Mouse (Mus musculus) heart, embryonic 16.5 days (tissue): Measurements from ENCODE around the gene Hmg20a. TPM values are rescaled to one million over a fixed set of nuclear protein-coding genes. Genes with fewer than 3 reads are reported as not detected.

ENCODE experiments used
- ATAC-seq: fragments of 200-750 bp; cut with Nextera tagmentation; replicated peaks from 2 replicates; pipeline ENCODE4 v1.8.0; 2017; ENCODE audit warnings: moderate number of reproducible peaks; ENCODE audit not compliant: insufficient read depth, low FRiP score; ENCODE audit errors: extremely low read depth
- H3K27ac ChIP-seq: fragments of 300-500 bp; sonication (generic); 2 replicates; pipeline ENCODE4 v1.5.1; 2014; ENCODE audit warnings: mild to moderate bottlenecking, low read length, control low read depth, moderate library complexity
- H3K27me3 ChIP-seq: fragments of 300-500 bp; sonication (generic); 2 replicates; pipeline ENCODE4 v1.6.1; 2014; ENCODE audit warnings: low read length, mixed read lengths; ENCODE audit not compliant: control insufficient read depth, insufficient read depth
- H3K36me3 ChIP-seq: fragments of 300-500 bp; sonication (generic); 2 replicates; pipeline ENCODE4 v1.6.1; 2014; ENCODE audit not compliant: control insufficient read depth, insufficient read depth
- H3K4me1 ChIP-seq: fragments of 300-500 bp; sonication (generic); 2 replicates; pipeline ENCODE4 v1.6.1; 2014; ENCODE audit warnings: low read length, mixed read lengths; ENCODE audit not compliant: control insufficient read depth, insufficient read depth
- H3K4me2 ChIP-seq: fragments of 300-500 bp; sonication (generic); 2 replicates; pipeline ENCODE4 v1.6.1; 2014; ENCODE audit warnings: low read depth, mild to moderate bottlenecking, control low read depth, low read length
- H3K4me3 ChIP-seq: fragments of 300-500 bp; sonication (generic); 2 replicates; pipeline ENCODE4 v1.5.1; 2014; ENCODE audit warnings: mild to moderate bottlenecking, control low read depth, low read length
- H3K9ac ChIP-seq: fragments of 300-500 bp; sonication (generic); 2 replicates; pipeline ENCODE4 v1.6.1; 2014; ENCODE audit warnings: low read length, control low read depth
- H3K9me3 ChIP-seq: fragments of 300-500 bp; sonication (generic); replicated peaks from 2 replicates; pipeline ENCODE4 v1.6.1; 2016; ENCODE audit warnings: low read length; ENCODE audit not compliant: control insufficient read depth
- WGBS: fragments of 180-500 bp; shearing (Covaris S2); extraction: QIAGEN DNeasy Blood & Tissue Kit; methylation state at CpG from one replicate; pipeline ENCODE4 v1.1.7; 2014; 5-methylcytosine and 5-hydroxymethylcytosine counted together
- polyA plus RNA-seq: library from polyadenylated mRNA; unstranded; fragments of >200 nt; fragmentation: Nextera tagmentation; extraction: Ambion mirVana; gene quantifications from 2 replicates; pipeline ENCODE4 v1.2.1, GENCODE M21; 2015

Gene Hmg20a
- polyA plus RNA-seq, 1 experiment from 2014 or later = 54.1 TPM

- Histone ChIP-seq H3K27ac (no peak overlapping the region), H3K4me1 (peaks cover 17% of the 10 kb centered on the region), H3K4me2 (no peak overlapping the region), H3K27me3 (no peaks in the 10 kb centered on the region), H3K4me3 (no peak overlapping the region), H3K9ac (no peak overlapping the region), H3K9me3 (no peaks in the 10 kb centered on the region), H3K36me3 (no peaks in the 10 kb centered on the region)
- ATAC-seq = 0 out of 2 replicates have a peak, but pooled peaks have one; percentile 19
- 73% methylated on average over 3 of the region's 3 CpGs for WGBS
Observed at GRCm38 (mm10) chr9:56516219-56516618, 97.8 kb downstream of the Hmg20a start.

GRCm38 (mm10) chr9:56516692-56517263, 98.4 kb downstream of the Hmg20a start:
- Histone ChIP-seq H3K27ac (peak overlapping the region; percentile 65), H3K36me3 (no peaks in the 10 kb centered on the region), H3K4me2 (no peak overlapping the region), H3K4me1 (peaks cover 17% of the 10 kb centered on the region), H3K27me3 (no peaks in the 10 kb centered on the region), H3K4me3 (no peak overlapping the region), H3K9ac (peak overlapping the region; percentile 42; the same call in 1 of the 2 replicates), H3K9me3 (no peaks in the 10 kb centered on the region)
- peak; percentile 79 for ATAC-seq
- WGBS = 44% methylated on average over 4 of the region's 4 CpGs

- H3K27me3 ChIP-seq = no peaks in the 10 kb centered on the region
- no peaks in the 10 kb centered on the region for H3K36me3 ChIP-seq
- H3K4me2 ChIP-seq = no peak overlapping the region
- ATAC-seq = no peak
- H3K4me1 ChIP-seq = no peaks in the 10 kb centered on the region; the same call in 1 of the 2 replicates
- WGBS = 55% methylated on average over 10 of the region's 10 CpGs
- H3K9me3 ChIP-seq = no peaks in the 10 kb centered on the region
- no peak overlapping the region for H3K4me3 ChIP-seq
- no peak overlapping the region for H3K27ac ChIP-seq
- no peak overlapping the region for H3K9ac ChIP-seq
Observed at GRCm38 (mm10) chr9:56522281-56522680, 103.9 kb downstream of the Hmg20a start.

DNA sequence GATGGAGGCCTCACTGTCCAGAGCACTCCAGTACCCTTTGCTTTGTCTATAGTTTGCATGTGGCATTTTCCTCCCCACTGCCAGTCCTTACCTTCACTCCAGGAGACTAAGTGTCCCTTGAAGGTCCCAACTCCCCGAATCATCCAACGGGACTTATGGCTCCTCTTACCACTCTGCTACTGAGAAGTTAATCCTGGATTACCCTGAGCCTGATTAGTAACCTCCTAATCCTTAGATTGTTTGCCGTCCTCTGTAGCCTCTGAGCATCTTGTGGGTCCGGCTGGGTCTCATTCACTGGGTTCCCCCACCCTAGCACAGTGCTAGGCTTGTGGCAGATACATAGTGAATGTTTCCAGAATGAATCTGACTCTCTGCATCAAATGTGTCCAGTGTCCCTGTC, 109.5 kb downstream of the Hmg20a start:
- ATAC-seq = no peak
- Histone ChIP-seq H3K27ac (no peak overlapping the region), H3K9ac (no peak overlapping the region), H3K4me1 (no peaks in the 10 kb centered on the region), H3K4me3 (no peak overlapping the region), H3K27me3 (no peaks in the 10 kb centered on the region), H3K4me2 (no peak overlapping the region), H3K9me3 (no peaks in the 10 kb centered on the region), H3K36me3 (no peaks in the 10 kb centered on the region)
- whole genome bisulfite sequencing = 78% methylated on average over 4 of the region's 4 CpGs

DNA sequence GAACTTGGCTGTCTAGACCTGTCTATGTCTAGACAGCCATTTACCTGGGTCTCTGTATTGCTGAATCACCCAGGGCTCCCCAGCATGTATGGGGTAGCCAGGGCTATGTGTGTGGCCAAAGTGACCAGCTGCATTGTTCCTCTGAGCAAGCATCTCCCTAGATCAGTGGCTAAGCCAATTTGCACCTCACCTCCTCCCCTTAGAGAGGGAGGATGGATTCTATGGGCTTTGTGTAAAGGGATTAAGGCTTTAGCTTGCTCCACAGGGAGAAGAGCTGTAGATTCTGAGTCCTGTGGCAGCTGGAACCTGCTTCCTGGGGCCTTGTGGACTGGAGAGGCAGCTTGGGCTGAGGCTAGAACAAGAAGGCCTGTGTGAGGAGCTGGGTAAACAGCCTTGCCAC, 113.6 kb downstream of the Hmg20a start:
- H3K9ac ChIP-seq = no peak overlapping the region
- peaks cover 7% of the 10 kb centered on the region for H3K4me1 ChIP-seq
- H3K4me2 ChIP-seq = no peak overlapping the region
- H3K9me3 ChIP-seq = no peaks in the 10 kb centered on the region
- ATAC-seq = no peak
- no peak overlapping the region for H3K4me3 ChIP-seq
- H3K27ac ChIP-seq = no peak overlapping the region
- H3K36me3 ChIP-seq = no peaks in the 10 kb centered on the region
- no peaks in the 10 kb centered on the region for H3K27me3 ChIP-seq

- Histone ChIP-seq H3K4me3 (no peak overlapping the region), H3K4me2 (no peak overlapping the region), H3K9me3 (no peaks in the 10 kb centered on the region), H3K9ac (no peak overlapping the region), H3K36me3 (no peaks in the 10 kb centered on the region), H3K4me1 (peaks cover 7% of the 10 kb centered on the region), H3K27ac (peak overlapping the region; percentile 60), H3K27me3 (no peaks in the 10 kb centered on the region)
- peak; percentile 42; the same call in 1 of the 2 replicates for ATAC-seq
- WGBS = 63% methylated on average over 9 of the region's 9 CpGs
Observed at GRCm38 (mm10) chr9:56533916-56534315, 115.5 kb downstream of the Hmg20a start.

- H3K27me3 ChIP-seq = no peaks in the 10 kb centered on the region
- no peaks in the 10 kb centered on the region for H3K36me3 ChIP-seq
- no peak overlapping the region for H3K4me3 ChIP-seq
- H3K9me3 ChIP-seq = no peaks in the 10 kb centered on the region
- no peak overlapping the region for H3K4me2 ChIP-seq
- H3K27ac ChIP-seq = no peak overlapping the region
- no peak for ATAC-seq
- peaks cover 10% of the 10 kb centered on the region for H3K4me1 ChIP-seq
- WGBS = 50% methylated on average over 7 of the region's 7 CpGs
- H3K9ac ChIP-seq = no peak overlapping the region
Observed at GRCm38 (mm10) chr9:56534727-56535126, 116.3 kb downstream of the Hmg20a start.

GRCm38 (mm10) chr9:56535361-56535760, 117.0 kb downstream of the Hmg20a start:
- Histone ChIP-seq H3K9me3 (no peaks in the 10 kb centered on the region), H3K4me3 (no peak overlapping the region), H3K4me2 (peak overlapping the region; percentile 52), H3K27ac (peak overlapping the region; percentile 51), H3K27me3 (no peaks in the 10 kb centered on the region), H3K36me3 (no peaks in the 10 kb centered on the region), H3K4me1 (peaks cover 13% of the 10 kb centered on the region), H3K9ac (peak overlapping the region; percentile 56; the same call in 1 of the 2 replicates)
- 20% methylated on average over 11 of the region's 11 CpGs for WGBS
- ATAC-seq = peak; percentile 47; the same call in 1 of the 2 replicates

- Histone ChIP-seq H3K27me3 (no peaks in the 10 kb centered on the region), H3K9ac (no peak overlapping the region), H3K9me3 (no peaks in the 10 kb centered on the region), H3K27ac (no peak overlapping the region), H3K4me3 (no peak overlapping the region), H3K36me3 (no peaks in the 10 kb centered on the region), H3K4me1 (peaks cover 14% of the 10 kb centered on the region), H3K4me2 (no peak overlapping the region)
- no peak for ATAC-seq
- 45% methylated on average over 12 of the region's 12 CpGs for WGBS
Observed at GRCm38 (mm10) chr9:56540051-56540450, 121.6 kb downstream of the Hmg20a start.
